Comparison of ENCODE assay signal across 15 mouse cellular contexts in genomic region chr11:84324032-84324752, GRCm38 (mm10).
DNase-seq lines count a peak whose midpoint lies in the region; ATAC-seq and TF ChIP-seq lines count a peak whose summit lies in the region.
"Had no signal": no experiment of that assay in that cellular context is flagged by ENCODE, and none has a peak within 500 bp of the region (broad histone marks: within the 10 kb centered on the region; RNA-seq: fewer than 3 reads in every experiment).

No protein-coding gene starts in this region.

- H3K27me3 ChIP-seq in forebrain, embryonic 14.5 days (replicated peaks; ENCODE audit: control insufficient read depth, insufficient read depth, low read length), result no peaks in the 10 kb centered on the region
- H3K27me3 ChIP-seq in midbrain, embryonic 14.5 days (ENCODE audit: control insufficient read depth, insufficient read depth, low read length), result no peaks in the 10 kb centered on the region
- H3K27me3 ChIP-seq in thymus, adult 2 months (ENCODE audit: control insufficient read depth, insufficient read depth, low read length), result no peaks in the 10 kb centered on the region
- H3K27me3 ChIP-seq: limb, embryonic 12.5 days; lung, embryonic 15.5 days had no signal

- H3K4me3 ChIP-seq in forebrain, embryonic 14.5 days (ENCODE audit: low read depth, low read length), result no peak overlapping the region
- no peak overlapping the region for H3K4me3 ChIP-seq in midbrain, embryonic 14.5 days (replicated peaks; ENCODE audit: low read depth, low read length)
- no peak overlapping the region for H3K4me3 ChIP-seq in thymus, adult 2 months (ENCODE audit: control insufficient read depth, insufficient read depth, low read length)
- H3K4me3 ChIP-seq: gastrocnemius, adult 2 months; limb, embryonic 12.5 days; lung, embryonic 15.5 days had no signal

- no peak overlapping the region for H3K4me2 ChIP-seq in forebrain, embryonic 14.5 days (ENCODE audit: low read length)
- no peak overlapping the region for H3K4me2 ChIP-seq in midbrain, embryonic 14.5 days (ENCODE audit: low read length)
- H3K4me2 ChIP-seq: heart, embryonic 11.5 days; limb, embryonic 12.5 days; lung, embryonic 15.5 days had no signal

- no peaks in the 10 kb centered on the region for H3K9me3 ChIP-seq in forebrain, embryonic 14.5 days (replicated peaks; ENCODE audit: control insufficient read depth, low read length)
- H3K9me3 ChIP-seq in midbrain, embryonic 14.5 days (ENCODE audit: control insufficient read depth, low read length), result no peaks in the 10 kb centered on the region
- H3K9me3 ChIP-seq: limb, embryonic 12.5 days; lung, embryonic 15.5 days had no signal

- WGBS in forebrain, embryonic 14.5 days, result 26% methylated on average over 7 of the region's 7 CpGs
- WGBS in midbrain, embryonic 14.5 days, result 50% methylated on average over 7 of the region's 7 CpGs
- 93% methylated on average over 7 of the region's 7 CpGs for WGBS in thymus, adult 2 months

- peaks cover 7% of the 10 kb centered on the region for H3K36me3 ChIP-seq in forebrain, embryonic 14.5 days (ENCODE audit: control insufficient read depth, insufficient read depth, low read length)
- H3K36me3 ChIP-seq in midbrain, embryonic 14.5 days (ENCODE audit: control insufficient read depth, insufficient read depth, low read length), result peaks cover 14% of the 10 kb centered on the region
- H3K36me3 ChIP-seq in thymus, adult 2 months (ENCODE audit: control insufficient read depth, insufficient read depth, low read length), result no peaks in the 10 kb centered on the region

- TF ChIP-seq POLR2A in brain, embryonic 14.5 days (IDR thresholded peaks at IDR 0.05; ENCODE audit: borderline replicate concordance, extremely low read depth, insufficient read depth, insufficient read length, poor library complexity, severe bottlenecking), result no peak
- no peak for TF ChIP-seq POLR2A in thymus, adult 2 months (IDR thresholded peaks at IDR 0.05; ENCODE audit: control insufficient read depth, extremely low read depth, insufficient read depth, low read length, poor library complexity)

- DNase-seq in layer of hippocampus, postnatal 10 days (ENCODE audit: low spot score in 2 of 2), result peak; percentile 9 to 14
- no peak for DNase-seq in layer of hippocampus, postnatal 36 days
- DNase-seq in brain, embryonic 14.5 days (ENCODE audit: low read depth), result peak; percentile 85
- DNase-seq in forebrain, embryonic 14.5 days (ENCODE audit: low spot score), result peak; percentile 71
- DNase-seq in midbrain, embryonic 14.5 days, result peak; percentile 67
- DNase-seq in lung, adult 18-20 months, result no peak
- no peak for DNase-seq in left cerebral cortex, adult 11 months (ENCODE audit: low spot score)
- DNase-seq in thymus, adult 2 months, result no peak
- DNase-seq: gastrocnemius, adult 2 months; spleen, adult 18-20 months; thymus, postnatal 4 days had no signal

- no peak overlapping the region for H3K9ac ChIP-seq in forebrain, embryonic 14.5 days (ENCODE audit: low read length)
- no peak overlapping the region for H3K9ac ChIP-seq in midbrain, embryonic 14.5 days (replicated peaks; ENCODE audit: low read length)
- H3K9ac ChIP-seq: limb, embryonic 12.5 days; lung, embryonic 15.5 days had no signal

- no peak for TF ChIP-seq CTCF in brain, embryonic 14.5 days (IDR thresholded peaks at IDR 0.05; ENCODE audit: borderline replicate concordance, extremely low read depth, insufficient read depth, insufficient read length)
- TF ChIP-seq CTCF in thymus, adult 2 months (IDR thresholded peaks at IDR 0.05; ENCODE audit: borderline replicate concordance, control insufficient read depth, extremely low read depth, insufficient read depth, low read length, poor library complexity), result no peak

- no peak overlapping the region; the same call in 1 of the 2 replicates for H3K27ac ChIP-seq in forebrain, embryonic 14.5 days (ENCODE audit: low read depth, low read length)
- H3K27ac ChIP-seq in midbrain, embryonic 14.5 days (replicated peaks; ENCODE audit: low read depth, low read length), result peak overlapping the region; percentile 78
- no peak overlapping the region for H3K27ac ChIP-seq in thymus, adult 2 months (ENCODE audit: control insufficient read depth, insufficient read depth, low read length)
- H3K27ac ChIP-seq: gastrocnemius, adult 2 months; kidney, postnatal 0 days; limb, embryonic 12.5 days; lung, embryonic 15.5 days had no signal

- peak; percentile 72 for ATAC-seq in forebrain, embryonic 14.5 days
- ATAC-seq in midbrain, embryonic 14.5 days (ENCODE audit: low FRiP score, low TSS enrichment), result no peak

- H3K4me1 ChIP-seq in forebrain, embryonic 14.5 days (ENCODE audit: control insufficient read depth, insufficient read depth, low read length), result peaks cover 7% of the 10 kb centered on the region; the same call in 1 of the 2 replicates
- peaks cover 8% of the 10 kb centered on the region; the same call in 1 of the 2 replicates for H3K4me1 ChIP-seq in midbrain, embryonic 14.5 days (ENCODE audit: control insufficient read depth, insufficient read depth, low read length)
- H3K4me1 ChIP-seq in thymus, adult 2 months (replicated peaks; ENCODE audit: control insufficient read depth, insufficient read depth, low read length), result no peaks in the 10 kb centered on the region
- H3K4me1 ChIP-seq: limb, embryonic 12.5 days; lung, embryonic 15.5 days had no signal

Comparison
In these comparisons a context has a peak if more than half of its experiments do, and no peak if none do; other contexts are left out.
1. DNase-seq: peak in layer of hippocampus, postnatal 10 days (2 of 2), brain, embryonic 14.5 days (single experiment), forebrain, embryonic 14.5 days (single experiment) and midbrain, embryonic 14.5 days (single experiment); none in layer of hippocampus, postnatal 36 days (0 of 2), lung, adult 18-20 months (0 of 2), left cerebral cortex, adult 11 months (single experiment) and thymus, adult 2 months (single experiment).